Mouse (Mus musculus): Measurements from ENCODE around the gene March6.

DNA sequence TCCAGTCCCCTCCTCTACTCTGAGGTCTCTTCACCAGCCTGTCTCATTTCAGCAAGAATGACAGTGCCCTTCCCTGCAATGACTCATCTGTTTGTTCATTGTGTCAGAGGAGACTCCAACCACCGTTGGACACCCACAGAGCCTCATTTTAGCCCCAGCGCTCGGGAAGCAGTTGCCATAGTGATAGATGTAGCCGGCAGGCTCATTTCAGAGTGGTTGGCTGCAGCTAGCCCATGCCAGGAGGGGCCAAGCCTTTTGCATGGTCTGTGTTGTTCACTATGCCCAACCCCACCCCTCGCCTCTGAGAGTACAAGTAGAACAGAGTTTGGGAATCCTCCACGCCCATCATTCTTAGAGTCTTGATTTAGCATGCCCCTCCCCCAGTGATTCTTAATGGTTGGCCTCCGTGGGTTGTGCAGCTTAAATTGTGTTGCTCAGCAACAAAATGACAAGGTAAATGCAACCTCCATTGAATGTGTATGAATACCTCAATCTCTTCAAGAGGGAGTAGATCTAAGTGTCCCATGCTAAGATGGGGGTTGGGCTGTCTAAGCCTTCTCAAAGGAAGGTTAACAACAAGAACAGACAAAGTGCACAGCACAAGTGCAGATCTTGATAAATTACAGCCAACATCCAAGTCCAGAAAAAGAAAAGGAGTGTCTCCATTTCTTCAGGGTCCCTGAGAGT lies 5.3 kb upstream of the March6 start:
- TF ChIP-seq CTCF (IDR thresholded peaks at IDR 0.05; ENCODE audit: insufficient read depth, low read length) (no peak), POLR2A (IDR thresholded peaks at IDR 0.05; ENCODE audit: borderline replicate concordance, extremely low read depth, low read depth, low read length) (no peak)

Data from lung, adult 2 months (tissue).